Mouse (Mus musculus): ENCODE results near the gene Fgfbp3. TPM values are rescaled to one million over a fixed set of nuclear protein-coding genes. Genes with fewer than 3 reads are reported as not detected.

Gene Fgfbp3
- total RNA-seq, 2 experiments from 2014 or later, result 1.2 to 2.9 TPM

Other genes starting within 250 kb of the Fgfbp3 start
- 100 to 1,000 TPM; 125 to 230 TPM for gene Ppp1r3c, start 183.0 kb downstream of the Fgfbp3 start, total RNA-seq (2021)
- 100 to 1,000 TPM; 109 to 116 TPM for gene Tnks2, start 85.4 kb downstream of the Fgfbp3 start, total RNA-seq (2021)
- 1 to 10 TPM; 6.3 to 9.9 TPM for gene Btaf1, start 6.5 kb upstream of the Fgfbp3 start, total RNA-seq (2021)